In the genomic region with DNA sequence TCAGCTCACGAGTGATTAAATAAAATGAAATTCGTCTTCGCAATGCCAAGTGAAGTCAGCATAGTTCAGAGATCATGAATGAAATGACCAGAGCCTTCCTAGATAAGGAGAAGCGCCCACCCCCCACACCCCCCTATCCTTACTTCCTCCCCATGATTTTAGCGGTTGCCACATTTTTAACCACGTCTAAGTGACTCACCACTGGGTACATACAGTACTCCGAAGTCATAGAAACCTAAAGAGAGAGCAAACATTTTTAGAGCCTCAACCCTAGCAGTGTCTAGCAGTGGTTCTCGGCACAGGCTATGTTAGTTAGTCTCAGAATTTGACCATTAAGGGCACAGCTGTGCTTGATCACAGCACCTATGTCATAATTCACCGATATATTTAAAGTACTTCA, we compare ENCODE assay signal across 24 mouse cellular contexts.
DNase-seq lines count a peak whose midpoint lies in the region; ATAC-seq and TF ChIP-seq lines count a peak whose summit lies in the region.
"Had no signal": no experiment of that assay in that cellular context is flagged by ENCODE, and none has a peak within 500 bp of the region (broad histone marks: within the 10 kb centered on the region; RNA-seq: fewer than 3 reads in every experiment).

No protein-coding gene starts in this region.

- peak; percentile 3 for DNase-seq in heart, adult 11 months
- DNase-seq in heart, postnatal 10 days, result no peak
- peak; percentile 52 for DNase-seq in lung, postnatal 0 days (ENCODE audit: low spot score)
- no peak for DNase-seq in lung, postnatal 10 days
- no peak for DNase-seq in thymus, adult 2 months
- DNase-seq in kidney, postnatal 4 days, result no peak
- DNase-seq: adrenal gland, postnatal 14 days; cerebellum, adult 11 months; cerebellum, adult 8-10 months; cerebellum, postnatal 14 days; gastrocnemius, adult 2 months; gastrocnemius, postnatal 25 days; heart, adult 18-20 months; heart, postnatal 14 days had no signal

- no peak overlapping the region for H3K9ac ChIP-seq in lung, postnatal 0 days (replicated peaks; ENCODE audit: low read depth)
- H3K9ac ChIP-seq: embryonic facial prominence, embryonic 12.5 days; forebrain, embryonic 12.5 days; hindbrain, embryonic 15.5 days had no signal

- intact Hi-C loops in heart, postnatal 10 days (cut with DNase I), result no loop called here

- H3K36me3 ChIP-seq in lung, postnatal 0 days (ENCODE audit: insufficient read depth, low read length), result no peaks in the 10 kb centered on the region
- no peaks in the 10 kb centered on the region for H3K36me3 ChIP-seq in thymus, adult 2 months (ENCODE audit: control insufficient read depth, insufficient read depth, low read length)
- H3K36me3 ChIP-seq: embryonic facial prominence, embryonic 12.5 days; heart, embryonic 10.5 days; hindbrain, embryonic 10.5 days had no signal

- WGBS in lung, postnatal 0 days, result 58% methylated on average over 9 of the region's 9 CpGs
- 53% methylated on average over 9 of the region's 9 CpGs for WGBS in thymus, adult 2 months

- no peaks in the 10 kb centered on the region for H3K27me3 ChIP-seq in lung, postnatal 0 days (replicated peaks; ENCODE audit: insufficient read depth, low read length)
- no peaks in the 10 kb centered on the region for H3K27me3 ChIP-seq in thymus, adult 2 months (ENCODE audit: control insufficient read depth, insufficient read depth, low read length)
- H3K27me3 ChIP-seq: CH12.LX; embryonic facial prominence, embryonic 12.5 days; forebrain, embryonic 12.5 days; hindbrain, embryonic 15.5 days; Patski had no signal

- ATAC-seq in lung, postnatal 0 days, result peak; percentile 77
- peak; percentile 88 for ATAC-seq in common myeloid progenitor, adult 5-6 weeks (replicated peaks; ENCODE audit: low read depth, poor library complexity, severe bottlenecking)
- ATAC-seq: activated CD4-positive, CD25-positive, alpha-beta regulatory T cell, adult 4 months; forebrain, embryonic 16.5 days; Patski had no signal

- H3K4me2 ChIP-seq in lung, postnatal 0 days (replicated peaks; ENCODE audit: low read depth, low read length), result no peak overlapping the region
- H3K4me2 ChIP-seq: embryonic facial prominence, embryonic 12.5 days; forebrain, embryonic 12.5 days; hindbrain, embryonic 15.5 days had no signal

- no peak for TF ChIP-seq POLR2A in thymus, adult 2 months (IDR thresholded peaks at IDR 0.05; ENCODE audit: control insufficient read depth, extremely low read depth, insufficient read depth, low read length, poor library complexity)

- H3K27ac ChIP-seq in lung, postnatal 0 days (ENCODE audit: low read length), result no peak overlapping the region
- no peak overlapping the region for H3K27ac ChIP-seq in thymus, adult 2 months (ENCODE audit: control insufficient read depth, insufficient read depth, low read length)
- H3K27ac ChIP-seq: embryonic facial prominence, embryonic 12.5 days; forebrain, embryonic 12.5 days; gastrocnemius, adult 2 months; heart, embryonic 10.5 days; hindbrain, embryonic 10.5 days; hindbrain, embryonic 15.5 days had no signal

- TF ChIP-seq CTCF in lung, postnatal 0 days (IDR thresholded peaks at IDR 0.05), result no peak
- TF ChIP-seq CTCF in thymus, adult 2 months (IDR thresholded peaks at IDR 0.05; ENCODE audit: borderline replicate concordance, control insufficient read depth, extremely low read depth, insufficient read depth, low read length, poor library complexity), result no peak

- H3K4me3 ChIP-seq in lung, postnatal 0 days (ENCODE audit: low read depth, low read length), result no peak overlapping the region
- H3K4me3 ChIP-seq in thymus, adult 2 months (ENCODE audit: control insufficient read depth, insufficient read depth, low read length), result no peak overlapping the region
- H3K4me3 ChIP-seq: embryonic facial prominence, embryonic 12.5 days; forebrain, embryonic 12.5 days; gastrocnemius, adult 2 months; heart, embryonic 10.5 days; hindbrain, embryonic 10.5 days; hindbrain, embryonic 15.5 days had no signal

- H3K4me1 ChIP-seq in lung, postnatal 0 days (ENCODE audit: insufficient read depth, low read depth, low read length), result no peaks in the 10 kb centered on the region
- H3K4me1 ChIP-seq in thymus, adult 2 months (replicated peaks; ENCODE audit: control insufficient read depth, insufficient read depth, low read length), result no peaks in the 10 kb centered on the region
- H3K4me1 ChIP-seq: embryonic facial prominence, embryonic 12.5 days; forebrain, embryonic 12.5 days; heart, embryonic 10.5 days; hindbrain, embryonic 10.5 days; hindbrain, embryonic 15.5 days had no signal

- no peaks in the 10 kb centered on the region for H3K9me3 ChIP-seq in lung, postnatal 0 days (ENCODE audit: low read length)
- H3K9me3 ChIP-seq: embryonic facial prominence, embryonic 12.5 days; forebrain, embryonic 12.5 days; heart, embryonic 10.5 days; hindbrain, embryonic 10.5 days; hindbrain, embryonic 15.5 days had no signal

- peak; percentile 73; the same call in 1 of the 2 replicates for TF ChIP-seq EP300 in lung, postnatal 0 days (IDR thresholded peaks at IDR 0.05)

Comparison
In these comparisons a context has a peak if more than half of its experiments do, and no peak if none do; other contexts are left out.
1. DNase-seq: peak in heart, adult 11 months (single experiment) and lung, postnatal 0 days (single experiment); none in heart, postnatal 10 days (0 of 2), lung, postnatal 10 days (single experiment), thymus, adult 2 months (single experiment) and kidney, postnatal 4 days (0 of 2).